Mouse (Mus musculus): ENCODE results near the gene E130114P18Rik. TPM values are rescaled to one million over a fixed set of nuclear protein-coding genes. Genes with fewer than 3 reads are reported as not detected.

E130114P18Rik gene
- polyA plus RNA-seq, 1 experiment: not detected

DNA sequence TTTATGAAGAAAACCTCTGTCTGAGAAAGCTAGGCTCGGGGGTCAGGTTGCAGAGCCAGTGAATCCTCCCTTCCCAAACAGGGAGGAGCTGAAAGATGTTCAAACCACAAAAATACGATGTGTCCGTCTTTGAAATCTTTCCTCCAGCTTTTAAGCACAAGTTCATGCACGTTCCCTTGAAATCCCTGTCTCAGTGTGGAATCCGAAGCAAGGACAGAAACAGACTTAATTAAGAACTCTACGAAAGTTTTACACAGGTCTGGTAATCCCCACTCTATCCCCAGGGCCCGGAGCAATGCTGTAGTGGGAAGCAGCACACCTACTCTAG is 112.5 kb downstream of the E130114P18Rik start:
- Histone ChIP-seq H3K4me3 (replicated peaks) (no peak overlapping the region), H3K4me1 (no peaks in the 10 kb centered on the region; the same call in 1 of the 2 replicates), H3K9me3 (no peaks in the 10 kb centered on the region), H3K27me3 (replicated peaks) (no peaks in the 10 kb centered on the region), H3K36me3 (replicated peaks; ENCODE audit: low read length) (no peaks in the 10 kb centered on the region)
- TF ChIP-seq GATA1 (IDR thresholded peaks at IDR 0.05; ENCODE audit: borderline replicate concordance, low read length) (no peak), FLI1 (IDR thresholded peaks at IDR 0.05; ENCODE audit: low read length) (no peak)

GRCm38 (mm10) chr4:97664738-97665427 is 113.0 kb downstream of the E130114P18Rik start:
- TF ChIP-seq GATA1 (IDR thresholded peaks at IDR 0.05; ENCODE audit: borderline replicate concordance, low read length) (no peak), FLI1 (IDR thresholded peaks at IDR 0.05; ENCODE audit: low read length) (no peak)
- no peaks in the 10 kb centered on the region for H3K9me3 ChIP-seq
- no peaks in the 10 kb centered on the region for H3K27me3 ChIP-seq (replicated peaks)
- no peak overlapping the region for H3K4me3 ChIP-seq (replicated peaks)
- no peaks in the 10 kb centered on the region; the same call in 1 of the 2 replicates for H3K4me1 ChIP-seq
- no peaks in the 10 kb centered on the region for H3K36me3 ChIP-seq (replicated peaks; ENCODE audit: low read length)

GRCm38 (mm10) chr4:97663922-97664321 is 114.0 kb downstream of the E130114P18Rik start:
- Histone ChIP-seq H3K9me3 (no peaks in the 10 kb centered on the region), H3K4me3 (replicated peaks) (no peak overlapping the region), H3K36me3 (replicated peaks; ENCODE audit: low read length) (no peaks in the 10 kb centered on the region), H3K27me3 (replicated peaks) (no peaks in the 10 kb centered on the region), H3K4me1 (no peaks in the 10 kb centered on the region)
- TF ChIP-seq GATA1 (IDR thresholded peaks at IDR 0.05; ENCODE audit: borderline replicate concordance, low read length) (no peak), FLI1 (IDR thresholded peaks at IDR 0.05; ENCODE audit: low read length) (no peak)

DNA sequence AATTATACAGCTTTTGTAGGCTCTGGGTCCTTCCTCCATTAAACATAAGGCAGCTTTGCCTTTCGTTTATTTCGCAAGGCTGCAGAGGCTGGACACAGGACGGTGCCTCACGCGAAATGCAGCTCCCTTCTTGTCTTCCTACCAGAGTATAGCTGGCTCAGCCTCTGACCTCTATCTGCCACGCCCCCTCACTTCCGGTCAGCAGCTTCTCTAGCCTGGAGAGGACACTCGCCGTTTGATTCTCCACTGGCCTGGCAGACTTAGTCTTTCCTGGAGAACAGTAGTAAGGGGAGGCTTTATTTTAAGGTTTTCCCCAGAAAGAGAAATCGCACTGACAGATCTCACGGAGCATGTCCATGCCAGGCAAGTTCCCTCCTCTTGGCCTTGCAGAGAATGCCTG is 115.0 kb downstream of the E130114P18Rik start:
- H3K4me1 ChIP-seq: no peaks in the 10 kb centered on the region
- H3K36me3 ChIP-seq (replicated peaks; ENCODE audit: low read length): no peaks in the 10 kb centered on the region
- TF ChIP-seq FLI1 (IDR thresholded peaks at IDR 0.05; ENCODE audit: low read length) (no peak), GATA1 (IDR thresholded peaks at IDR 0.05; ENCODE audit: borderline replicate concordance, low read length) (no peak)
- H3K4me3 ChIP-seq (replicated peaks): no peak overlapping the region
- H3K27me3 ChIP-seq (replicated peaks): no peaks in the 10 kb centered on the region
- no peaks in the 10 kb centered on the region for H3K9me3 ChIP-seq

GRCm38 (mm10) chr4:97661611-97662273 is 116.1 kb downstream of the E130114P18Rik start:
- no peak for TF ChIP-seq FLI1 (IDR thresholded peaks at IDR 0.05; ENCODE audit: low read length)
- TF ChIP-seq GATA1 (IDR thresholded peaks at IDR 0.05; ENCODE audit: borderline replicate concordance, low read length): no peak
- Histone ChIP-seq H3K27me3 (replicated peaks) (no peaks in the 10 kb centered on the region), H3K4me3 (replicated peaks) (no peak overlapping the region), H3K4me1 (peaks cover 4% of the 10 kb centered on the region; the same call in 1 of the 2 replicates), H3K36me3 (replicated peaks; ENCODE audit: low read length) (no peaks in the 10 kb centered on the region), H3K9me3 (no peaks in the 10 kb centered on the region)

DNA sequence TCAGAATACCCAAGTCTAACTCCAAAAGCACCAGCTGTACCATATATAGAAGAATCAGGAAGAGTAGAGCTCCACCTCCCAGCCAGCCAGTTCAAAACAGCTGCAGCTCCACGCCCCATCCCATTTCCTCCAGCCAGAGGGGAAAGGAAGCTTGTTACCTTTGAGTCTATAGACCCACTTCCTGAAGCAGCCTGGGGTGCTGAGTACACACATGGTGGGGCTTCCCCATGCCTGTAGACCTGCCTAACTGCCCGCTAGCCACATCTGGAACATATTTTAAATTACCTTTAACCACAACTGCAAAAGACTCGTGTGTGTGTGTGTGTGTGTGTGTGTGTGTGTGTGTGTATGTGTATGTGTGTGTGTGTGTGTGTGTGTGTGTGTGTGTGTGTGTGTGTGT is 120.3 kb downstream of the E130114P18Rik start:
- peaks cover 4% of the 10 kb centered on the region; the same call in 1 of the 2 replicates for H3K4me1 ChIP-seq
- no peak overlapping the region for H3K4me3 ChIP-seq (replicated peaks)
- no peaks in the 10 kb centered on the region for H3K36me3 ChIP-seq (replicated peaks; ENCODE audit: low read length)
- TF ChIP-seq GATA1 (IDR thresholded peaks at IDR 0.05; ENCODE audit: borderline replicate concordance, low read length) (no peak), FLI1 (IDR thresholded peaks at IDR 0.05; ENCODE audit: low read length) (no peak)
- no peaks in the 10 kb centered on the region for H3K27me3 ChIP-seq (replicated peaks)
- no peaks in the 10 kb centered on the region for H3K9me3 ChIP-seq

DNA sequence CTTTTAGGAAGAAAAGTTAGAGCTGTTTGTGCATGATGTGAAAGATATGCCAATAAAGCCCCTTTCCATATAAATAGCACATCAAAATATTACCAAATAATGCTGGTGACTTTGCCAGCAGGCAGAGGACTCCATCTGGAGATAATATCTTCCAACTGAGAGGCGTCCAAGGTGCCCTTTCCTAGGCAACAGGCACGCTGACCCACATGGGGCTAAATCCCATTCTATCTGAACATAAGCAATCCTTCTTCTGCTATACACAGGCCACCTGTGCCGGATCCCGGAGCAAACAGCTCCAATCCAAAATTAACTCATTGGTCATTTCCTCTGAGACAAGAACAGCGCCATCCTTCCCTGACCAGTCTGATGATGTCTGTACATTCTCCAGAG is 128.3 kb downstream of the E130114P18Rik start:
- Histone ChIP-seq H3K9me3 (0 out of 2 replicates have a peak, but pooled peaks cover 3% of the 10 kb centered on the region), H3K4me1 (peaks cover 4% of the 10 kb centered on the region; the same call in 1 of the 2 replicates), H3K4me3 (replicated peaks) (no peak overlapping the region), H3K27me3 (replicated peaks) (peaks cover 4% of the 10 kb centered on the region), H3K36me3 (replicated peaks; ENCODE audit: low read length) (no peaks in the 10 kb centered on the region)
- no peak for TF ChIP-seq FLI1 (IDR thresholded peaks at IDR 0.05; ENCODE audit: low read length)
- TF ChIP-seq GATA1 (IDR thresholded peaks at IDR 0.05; ENCODE audit: borderline replicate concordance, low read length): no peak

DNA sequence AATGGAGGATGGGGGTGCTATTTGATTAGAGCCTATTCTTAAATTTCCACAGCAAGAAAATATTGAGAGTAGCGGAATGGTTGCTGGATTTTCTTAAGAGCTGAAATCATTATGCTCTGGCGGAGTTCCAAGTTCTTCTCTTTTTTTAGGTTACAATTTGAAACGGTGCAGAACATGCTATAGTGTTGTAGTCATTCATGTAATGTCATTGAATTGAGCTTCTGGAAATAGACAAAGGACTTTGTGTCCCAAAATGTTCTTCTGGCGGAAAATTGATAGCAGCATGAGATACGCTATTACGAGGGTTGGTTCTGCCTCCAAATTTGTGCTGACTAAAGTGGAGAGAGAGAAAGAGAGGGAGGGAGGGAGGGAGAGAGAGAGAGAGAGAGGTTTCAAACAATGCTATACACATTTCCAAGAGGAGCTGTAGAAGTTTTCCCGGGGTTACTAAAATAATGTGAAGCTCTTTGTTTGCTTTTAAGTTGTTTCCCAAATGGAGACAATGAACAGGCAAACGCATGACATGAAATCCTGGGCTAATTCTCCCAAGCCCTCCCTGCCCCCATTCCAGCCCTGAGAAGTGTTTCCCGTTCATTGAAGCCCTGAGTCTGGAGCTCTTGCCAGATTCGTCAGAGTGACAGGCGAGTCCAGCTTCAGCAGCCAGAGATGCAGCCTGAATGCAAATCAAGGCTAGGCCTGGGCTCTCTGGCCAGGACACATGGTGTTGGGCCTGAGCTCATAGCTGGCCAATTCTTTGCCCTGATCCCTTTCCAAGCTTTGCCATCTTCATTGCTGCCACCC is 128.9 kb downstream of the E130114P18Rik start:
- no peaks in the 10 kb centered on the region for H3K36me3 ChIP-seq (replicated peaks; ENCODE audit: low read length)
- H3K4me1 ChIP-seq: peaks cover 4% of the 10 kb centered on the region; the same call in 1 of the 2 replicates
- no peak for TF ChIP-seq GATA1 (IDR thresholded peaks at IDR 0.05; ENCODE audit: borderline replicate concordance, low read length)
- no peak for TF ChIP-seq FLI1 (IDR thresholded peaks at IDR 0.05; ENCODE audit: low read length)
- 0 out of 2 replicates have a peak, but pooled peaks cover 7% of the 10 kb centered on the region for H3K9me3 ChIP-seq
- peaks cover 4% of the 10 kb centered on the region for H3K27me3 ChIP-seq (replicated peaks)
- H3K4me3 ChIP-seq (replicated peaks): no peak overlapping the region

DNA sequence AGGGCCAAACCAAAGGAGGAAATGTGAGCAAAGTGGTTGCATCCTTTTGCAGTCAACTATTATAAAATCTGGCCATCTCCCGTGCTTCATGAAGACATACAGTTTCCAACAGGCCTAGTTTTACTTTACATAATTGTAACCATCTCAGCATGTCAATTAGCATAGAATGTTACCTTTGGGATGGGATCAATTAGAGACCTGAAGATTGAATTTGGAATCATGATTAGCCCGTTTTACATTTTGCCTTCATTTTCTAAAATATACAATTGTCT is 129.5 kb downstream of the E130114P18Rik start:
- Histone ChIP-seq H3K27me3 (replicated peaks) (peaks cover 4% of the 10 kb centered on the region), H3K4me3 (replicated peaks) (no peak overlapping the region), H3K9me3 (0 out of 2 replicates have a peak, but pooled peaks cover 7% of the 10 kb centered on the region), H3K4me1 (peaks cover 4% of the 10 kb centered on the region; the same call in 1 of the 2 replicates), H3K36me3 (replicated peaks; ENCODE audit: low read length) (no peaks in the 10 kb centered on the region)
- TF ChIP-seq GATA1 (IDR thresholded peaks at IDR 0.05; ENCODE audit: borderline replicate concordance, low read length) (no peak), FLI1 (IDR thresholded peaks at IDR 0.05; ENCODE audit: low read length) (no peak)
